Mouse (Mus musculus): ENCODE results near the gene Scnn1g. TPM values are rescaled to one million over a fixed set of nuclear protein-coding genes. Genes with fewer than 3 reads are reported as not detected.

Gene Scnn1g
- polyA plus RNA-seq (2012; rRNA removed; ENCODE audit: low replicate concordance): 0.11 TPM in 1 of 2 replicates, not detected in the other

DNA sequence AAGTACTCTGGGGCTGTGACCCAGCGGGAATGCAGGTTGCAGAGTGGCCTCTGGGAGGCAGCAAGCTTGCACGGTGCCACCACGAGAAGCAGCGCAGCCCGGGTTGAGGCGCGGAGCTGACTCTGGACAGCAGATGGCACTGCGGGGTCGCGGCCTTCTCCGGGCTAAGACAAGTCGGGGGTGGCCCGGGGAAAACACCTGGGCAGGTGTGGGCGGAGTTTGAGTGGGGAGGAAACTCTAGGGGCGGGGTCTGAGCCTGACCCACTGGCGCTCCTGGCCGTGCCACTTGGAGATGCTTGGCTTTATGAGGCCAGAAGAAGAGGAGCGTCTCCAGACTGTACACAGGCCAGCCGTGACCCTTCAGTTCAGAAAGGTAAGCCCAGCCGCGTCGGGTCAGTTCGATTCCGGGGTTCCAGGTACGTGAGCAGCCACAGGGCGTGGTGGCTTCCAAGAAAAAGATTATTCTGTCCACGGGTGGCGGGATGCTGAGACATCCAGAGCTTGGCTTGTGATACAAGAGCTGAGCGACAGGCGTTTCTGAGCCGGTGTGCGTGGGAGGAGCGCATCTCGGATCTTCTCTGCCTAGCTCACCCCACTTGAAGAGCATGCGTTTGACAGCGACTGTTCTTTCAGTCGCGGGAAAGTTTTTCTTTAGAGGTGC is at the start of gene Scnn1g:
Scnn1g (plus strand) TSS at position 309 of the 661 bp plus-strand sequence.

GRCm38 (mm10) chr7:121707073-121707667 is 27.1 kb upstream of the Scnn1g start, which contains the start of gene Usp31:
Usp31 (minus strand) TSS chr7:121707253.

Other genes with a start within 250 kb of the Scnn1g start
- gene Usp31, start 27.2 kb upstream of the Scnn1g start, polyA plus RNA-seq (2012; rRNA removed; ENCODE audit: low replicate concordance): 0.58 and 0.90 TPM in 2 replicates
- gene Scnn1b, start 130.6 kb downstream of the Scnn1g start, polyA plus RNA-seq (2012; rRNA removed; ENCODE audit: low replicate concordance): 0.16 TPM in 1 of 2 replicates, not detected in the other
- 15.3 and 17.0 TPM in 2 replicates for gene Cog7, start 247.2 kb downstream of the Scnn1g start, polyA plus RNA-seq (2012; rRNA removed; ENCODE audit: low replicate concordance)